Mouse (Mus musculus) stomach, embryonic 15.5 days (tissue): ENCODE measurements around the gene Prss57. TPM values are rescaled to one million over a fixed set of nuclear protein-coding genes. Genes with fewer than 3 reads are reported as not detected.

Source experiments
- ATAC-seq: fragments of 200-750 bp; cut with Nextera tagmentation; 2 replicates; pipeline ENCODE4 v1.8.0; 2017; ENCODE audit warnings: low read depth, moderate number of reproducible peaks, moderate TSS enrichment; ENCODE audit not compliant: insufficient read depth, low FRiP score
- H3K27ac ChIP-seq: fragments of 300-500 bp; sonication (generic); 2 replicates; pipeline ENCODE4 v1.5.1; 2015; ENCODE audit warnings: mild to moderate bottlenecking, inconsistent platforms
- H3K27me3 ChIP-seq: fragments of 300-500 bp; sonication (generic); replicated peaks from 2 replicates; pipeline ENCODE4 v1.6.1; 2015; ENCODE audit warnings: inconsistent platforms
- H3K36me3 ChIP-seq: fragments of 300-500 bp; sonication (generic); 2 replicates; pipeline ENCODE4 v1.6.1; 2015; ENCODE audit warnings: inconsistent platforms
- H3K4me1 ChIP-seq: fragments of 300-500 bp; sonication (generic); 2 replicates; pipeline ENCODE4 v1.6.1; 2015; ENCODE audit warnings: inconsistent platforms
- H3K4me2 ChIP-seq: fragments of 300-500 bp; sonication (generic); 2 replicates; pipeline ENCODE4 v1.6.1; 2015; ENCODE audit warnings: mild to moderate bottlenecking, inconsistent platforms
- H3K4me3 ChIP-seq: fragments of 300-500 bp; sonication (generic); replicated peaks from 2 replicates; pipeline ENCODE4 v1.5.1; 2015; ENCODE audit warnings: inconsistent platforms
- H3K9ac ChIP-seq: fragments of 300-500 bp; sonication (generic); 2 replicates; pipeline ENCODE4 v1.6.1; 2015; ENCODE audit warnings: inconsistent platforms
- H3K9me3 ChIP-seq: fragments of 300-500 bp; sonication (generic); 2 replicates; pipeline ENCODE4 v1.6.1; 2016; ENCODE audit warnings: inconsistent platforms
- WGBS: fragments of 180-500 bp; shearing (Covaris S2); methylation state at CpG from one replicate; pipeline ENCODE4 v1.1.7; 2015; 5-methylcytosine and 5-hydroxymethylcytosine counted together
- polyA plus RNA-seq: library from polyadenylated mRNA; unstranded; fragments of >200 nt; fragmentation: Nextera tagmentation; extraction: Ambion mirVana; gene quantifications from 2 replicates; pipeline ENCODE4 v1.2.1, GENCODE M21; 2015

The Prss57 gene
- polyA plus RNA-seq, 1 experiment from 2014 or later = 0.31 TPM

GRCm38 (mm10) chr10:79745411-79745810 is 45.4 kb downstream of the Prss57 start:
- WGBS = 87% methylated on average over 3 of the region's 3 CpGs
- H3K9ac ChIP-seq = no peak overlapping the region
- no peak for ATAC-seq
- H3K36me3 ChIP-seq = peaks cover 29% of the 10 kb centered on the region
- H3K27ac ChIP-seq = no peak overlapping the region
- H3K4me3 ChIP-seq = peak overlapping the region; percentile 60
- H3K27me3 ChIP-seq = no peaks in the 10 kb centered on the region
- H3K4me2 ChIP-seq = peak overlapping the region; percentile 61
- peaks cover 6% of the 10 kb centered on the region; the same call in 1 of the 2 replicates for H3K4me1 ChIP-seq
- no peaks in the 10 kb centered on the region for H3K9me3 ChIP-seq

- Histone ChIP-seq H3K4me2 (no peak overlapping the region), H3K4me3 (no peak overlapping the region), H3K4me1 (peaks cover 6% of the 10 kb centered on the region; the same call in 1 of the 2 replicates), H3K9me3 (peaks cover 12% of the 10 kb centered on the region; the same call in 1 of the 2 replicates), H3K27ac (no peak overlapping the region), H3K9ac (no peak overlapping the region), H3K36me3 (peaks cover 45% of the 10 kb centered on the region), H3K27me3 (no peaks in the 10 kb centered on the region)
- 91% methylated on average over 15 of the region's 15 CpGs for WGBS
- ATAC-seq = no peak
Observed at GRCm38 (mm10) chr10:79743650-79744365, 47.0 kb downstream of the Prss57 start.

- Histone ChIP-seq H3K27me3 (no peaks in the 10 kb centered on the region), H3K4me2 (no peak overlapping the region), H3K9me3 (peaks cover 12% of the 10 kb centered on the region; the same call in 1 of the 2 replicates), H3K4me1 (peaks cover 6% of the 10 kb centered on the region; the same call in 1 of the 2 replicates), H3K36me3 (peaks cover 52% of the 10 kb centered on the region), H3K4me3 (no peak overlapping the region), H3K27ac (no peak overlapping the region), H3K9ac (no peak overlapping the region)
- no peak for ATAC-seq
- WGBS = 91% methylated on average over 11 of the region's 11 CpGs
Observed at GRCm38 (mm10) chr10:79743161-79743560, 47.6 kb downstream of the Prss57 start.

- peaks cover 75% of the 10 kb centered on the region for H3K36me3 ChIP-seq
- H3K9ac ChIP-seq = no peak overlapping the region
- H3K9me3 ChIP-seq = peaks cover 14% of the 10 kb centered on the region; the same call in 1 of the 2 replicates
- peaks cover 6% of the 10 kb centered on the region; the same call in 1 of the 2 replicates for H3K4me1 ChIP-seq
- ATAC-seq = no peak
- 81% methylated on average over 11 of the region's 11 CpGs for WGBS
- no peak overlapping the region for H3K4me2 ChIP-seq
- H3K27ac ChIP-seq = no peak overlapping the region
- H3K4me3 ChIP-seq = no peak overlapping the region
- no peaks in the 10 kb centered on the region for H3K27me3 ChIP-seq
Observed at GRCm38 (mm10) chr10:79740863-79741262, 49.9 kb downstream of the Prss57 start.

GRCm38 (mm10) chr10:79739234-79739633 is 51.5 kb downstream of the Prss57 start:
- Histone ChIP-seq H3K4me2 (no peak overlapping the region), H3K27ac (no peak overlapping the region), H3K9me3 (peaks cover 14% of the 10 kb centered on the region), H3K27me3 (no peaks in the 10 kb centered on the region), H3K9ac (no peak overlapping the region), H3K4me1 (no peaks in the 10 kb centered on the region), H3K4me3 (no peak overlapping the region), H3K36me3 (peaks cover 87% of the 10 kb centered on the region)
- no peak for ATAC-seq
- 96% methylated on average over 28 of the region's 28 CpGs for WGBS

GRCm38 (mm10) chr10:79738259-79738658 is 52.5 kb downstream of the Prss57 start:
- 93% methylated on average over 10 of the region's 10 CpGs for WGBS
- no peak for ATAC-seq
- H3K9ac ChIP-seq = no peak overlapping the region
- H3K4me2 ChIP-seq = no peak overlapping the region
- H3K27ac ChIP-seq = no peak overlapping the region
- H3K9me3 ChIP-seq = peaks cover 14% of the 10 kb centered on the region
- H3K27me3 ChIP-seq = no peaks in the 10 kb centered on the region
- peaks cover 91% of the 10 kb centered on the region for H3K36me3 ChIP-seq
- no peaks in the 10 kb centered on the region for H3K4me1 ChIP-seq
- no peak overlapping the region for H3K4me3 ChIP-seq

GRCm38 (mm10) chr10:79736706-79737105 is 54.1 kb downstream of the Prss57 start:
- Histone ChIP-seq H3K4me3 (no peak overlapping the region), H3K27ac (no peak overlapping the region), H3K4me1 (no peaks in the 10 kb centered on the region), H3K9ac (no peak overlapping the region), H3K9me3 (peaks cover 14% of the 10 kb centered on the region), H3K27me3 (no peaks in the 10 kb centered on the region), H3K4me2 (no peak overlapping the region), H3K36me3 (peaks cover 77% of the 10 kb centered on the region)
- WGBS = 86% methylated on average over 14 of the region's 14 CpGs
- no peak for ATAC-seq

- WGBS = 40% methylated on average over 51 of the region's 52 CpGs
- no peaks in the 10 kb centered on the region for H3K4me1 ChIP-seq
- H3K9me3 ChIP-seq = peaks cover 14% of the 10 kb centered on the region
- H3K27ac ChIP-seq = no peak overlapping the region
- peak overlapping the region; percentile 5; the same call in 1 of the 2 replicates for H3K4me2 ChIP-seq
- H3K4me3 ChIP-seq = no peak overlapping the region
- no peak overlapping the region for H3K9ac ChIP-seq
- H3K27me3 ChIP-seq = no peaks in the 10 kb centered on the region
- H3K36me3 ChIP-seq = peaks cover 63% of the 10 kb centered on the region
- no peak for ATAC-seq
Observed at GRCm38 (mm10) chr10:79735361-79735760, 55.4 kb downstream of the Prss57 start.

GRCm38 (mm10) chr10:79733847-79734246 is 56.9 kb downstream of the Prss57 start:
- H3K27ac ChIP-seq = no peak overlapping the region
- H3K36me3 ChIP-seq = peaks cover 48% of the 10 kb centered on the region
- H3K4me2 ChIP-seq = no peak overlapping the region
- H3K4me1 ChIP-seq = no peaks in the 10 kb centered on the region
- ATAC-seq = no peak
- no peak overlapping the region for H3K9ac ChIP-seq
- whole genome bisulfite sequencing = 94% methylated on average over 15 of the region's 15 CpGs
- no peaks in the 10 kb centered on the region for H3K27me3 ChIP-seq
- peaks cover 3% of the 10 kb centered on the region; the same call in 1 of the 2 replicates for H3K9me3 ChIP-seq
- no peak overlapping the region for H3K4me3 ChIP-seq

GRCm38 (mm10) chr10:79732500-79732899 is 58.3 kb downstream of the Prss57 start:
- H3K36me3 ChIP-seq = peaks cover 35% of the 10 kb centered on the region

More at GRCm38 (mm10) chr10:79732500-79732899, 58.3 kb downstream of the Prss57 start:
- H3K9ac ChIP-seq = no peak overlapping the region
- no peak overlapping the region for H3K4me3 ChIP-seq
- H3K9me3 ChIP-seq = peaks cover 2% of the 10 kb centered on the region; the same call in 1 of the 2 replicates
- no peak overlapping the region for H3K27ac ChIP-seq
- no peak overlapping the region for H3K4me2 ChIP-seq
- no peaks in the 10 kb centered on the region for H3K4me1 ChIP-seq
- no peak for ATAC-seq
- H3K27me3 ChIP-seq = no peaks in the 10 kb centered on the region
- WGBS = 95% methylated on average over 1 of the region's 1 CpGs
